Mouse (Mus musculus) central nervous system, embryonic 14 days (tissue): ENCODE results near the gene Nanos1. TPM values are rescaled to one million over a fixed set of nuclear protein-coding genes. Genes with fewer than 3 reads are reported as not detected.

Experiments used
- polyA plus RNA-seq: library from polyadenylated mRNA; depleted of rRNA; stranded (reverse); fragments of >200 nt; gene quantifications from 2 replicates; pipeline ENCODE4 v1.2.3, GENCODE M21; 2012; rRNA removed

Nanos1 gene
- polyA plus RNA-seq = 15.8 and 16.2 TPM in 2 replicates

GRCm38 (mm10) chr19:60755438-60756191, at the start of gene Nanos1:
Gene Nanos1, plus strand, starts transcription at chr19:60755987.

DNA sequence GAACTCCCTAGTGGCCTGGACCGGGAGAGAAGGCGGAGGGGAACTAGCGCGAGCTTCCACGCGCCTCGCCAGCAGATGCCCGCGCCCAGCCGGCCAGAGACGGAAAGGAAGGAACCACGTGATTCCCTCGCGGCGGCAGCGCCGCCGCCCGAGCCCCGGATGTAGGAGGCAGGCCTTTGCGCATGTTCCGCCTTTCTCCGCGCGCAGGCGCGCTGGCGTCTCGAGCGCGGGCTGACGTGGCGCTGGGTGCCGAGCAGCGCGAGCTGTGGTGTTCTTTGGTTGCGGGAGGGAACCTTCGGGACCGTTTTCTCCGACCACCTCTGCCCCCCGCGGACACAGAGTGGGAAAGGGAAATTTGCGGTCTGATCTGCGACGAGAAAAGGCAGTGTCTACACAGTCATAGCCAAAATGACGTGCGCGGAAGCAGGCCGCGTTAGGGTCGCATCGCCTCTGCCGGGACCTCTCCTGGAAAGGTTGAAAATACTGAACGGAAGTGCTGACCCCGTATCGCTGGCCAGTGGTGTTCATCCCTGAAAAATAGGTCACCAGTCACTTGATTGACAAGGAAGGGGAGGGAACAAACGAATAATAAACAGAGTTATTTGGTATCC, 34.9 kb downstream of the Nanos1 start, which contains the start of gene Eif3a:
Eif3a (minus strand) TSS at position 108 of the 611 bp plus-strand sequence.

Other genes with a start within 250 kb of the Nanos1 start
- gene Cacul1, start 175.0 kb upstream of the Nanos1 start, polyA plus RNA-seq = 23.2 and 24.5 TPM in 2 replicates
- 110 and 116 TPM in 2 replicates for gene Eif3a, start 34.7 kb downstream of the Nanos1 start, polyA plus RNA-seq
- gene Fam45a, start 55.6 kb downstream of the Nanos1 start, polyA plus RNA-seq = 36.2 and 36.9 TPM in 2 replicates
- 9.8 and 10.8 TPM in 2 replicates for gene Sfxn4, start 105.5 kb downstream of the Nanos1 start, polyA plus RNA-seq
- 64.5 and 65.2 TPM in 2 replicates for gene Prdx3, start 118.6 kb downstream of the Nanos1 start, polyA plus RNA-seq
- gene Grk5, start 133.8 kb downstream of the Nanos1 start, polyA plus RNA-seq = 4.7 and 5.1 TPM in 2 replicates